Mouse (Mus musculus): ENCODE results near the gene Gpatch11. TPM values are rescaled to one million over a fixed set of nuclear protein-coding genes. Genes with fewer than 3 reads are reported as not detected.

Gene Gpatch11
- 25.7 and 28.7 TPM in 2 replicates for polyA plus RNA-seq (2015; fragmentation: Nextera tagmentation; extraction: Ambion mirVana)

GRCm38 (mm10) chr17:78834856-78835835 is at the start of gene Gpatch11, which contains the start of gene Heatr5b:
Gpatch11 (plus strand) TSS chr17:78835567.
Heatr5b (minus strand) TSS chr17:78835364.

DNA sequence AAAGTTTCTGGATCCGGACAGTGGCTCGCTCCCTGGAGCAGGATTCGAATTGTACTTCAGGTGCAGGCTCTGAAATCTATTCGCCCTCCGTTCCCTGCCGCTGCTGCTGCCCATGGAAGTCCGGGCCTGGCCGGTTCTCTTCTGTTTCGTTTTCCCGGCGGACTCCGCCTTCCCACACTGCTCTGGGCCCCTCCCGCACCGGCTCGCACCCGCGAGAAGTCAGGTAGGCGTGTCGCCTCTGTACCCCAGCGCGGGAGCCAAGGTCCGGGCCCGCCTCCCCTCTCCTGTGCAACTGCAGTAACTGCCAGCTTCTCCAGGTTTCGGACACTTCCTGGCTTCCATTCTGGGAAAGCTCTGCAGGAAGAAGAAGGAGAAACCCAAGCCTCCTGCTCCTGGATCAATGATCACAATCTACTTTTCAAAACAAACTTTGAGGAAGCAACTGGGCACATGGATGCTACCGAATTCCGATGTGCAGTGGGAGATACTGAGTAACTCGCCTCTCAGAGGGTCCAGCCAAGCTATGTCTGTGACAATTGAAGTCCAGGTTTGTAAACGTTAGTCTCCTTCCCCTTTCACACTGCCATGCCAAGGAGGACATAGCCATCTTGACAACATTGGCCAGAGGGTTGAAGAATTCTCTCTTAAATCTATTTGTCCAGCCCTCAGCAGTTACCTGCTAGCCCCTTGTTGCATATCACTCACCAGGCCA is 47.2 kb downstream of the Gpatch11 start, which contains the start of gene Eif2ak2:
Gene Eif2ak2, minus strand, starts transcription at position 173 of the 712 bp plus-strand sequence.

Other genes starting within 250 kb of the Gpatch11 start
- gene Strn, start 98.4 kb upstream of the Gpatch11 start, polyA plus RNA-seq (2015; fragmentation: Nextera tagmentation; extraction: Ambion mirVana): 3.6 and 4.0 TPM in 2 replicates
- gene Heatr5b, start 203 bp upstream of the Gpatch11 start, polyA plus RNA-seq (2015; fragmentation: Nextera tagmentation; extraction: Ambion mirVana): 3.8 TPM in 2 replicates
- 18.3 and 22.7 TPM in 2 replicates for gene Eif2ak2, start 47.0 kb downstream of the Gpatch11 start, polyA plus RNA-seq (2015; fragmentation: Nextera tagmentation; extraction: Ambion mirVana)
- gene Sult6b1, start 71.4 kb downstream of the Gpatch11 start, polyA plus RNA-seq (2015; fragmentation: Nextera tagmentation; extraction: Ambion mirVana): 0.17 and 0.53 TPM in 2 replicates
- 57.0 and 58.1 TPM in 2 replicates for gene Cebpzos, start 80.9 kb downstream of the Gpatch11 start, polyA plus RNA-seq (2015; fragmentation: Nextera tagmentation; extraction: Ambion mirVana)
- gene Cebpz, start 101.5 kb downstream of the Gpatch11 start, polyA plus RNA-seq (2015; fragmentation: Nextera tagmentation; extraction: Ambion mirVana): 51.9 and 53.6 TPM in 2 replicates
- gene Ndufaf7, start 101.6 kb downstream of the Gpatch11 start, polyA plus RNA-seq (2015; fragmentation: Nextera tagmentation; extraction: Ambion mirVana): 27.4 and 29.3 TPM in 2 replicates
- 9.3 and 12.3 TPM in 2 replicates for gene Prkd3, start 185.2 kb downstream of the Gpatch11 start, polyA plus RNA-seq (2015; fragmentation: Nextera tagmentation; extraction: Ambion mirVana)
- gene Qpct, start 216.3 kb downstream of the Gpatch11 start, polyA plus RNA-seq (2015; fragmentation: Nextera tagmentation; extraction: Ambion mirVana): 2.8 and 3.6 TPM in 2 replicates

All from spleen, postnatal 0 days (tissue).